Mouse (Mus musculus) MEL (cell line): Measurements from ENCODE around the gene Zdhhc16. TPM values are rescaled to one million over a fixed set of nuclear protein-coding genes. Genes with fewer than 3 reads are reported as not detected.

Source experiments
- DNase-seq: peaks from one replicate; pipeline ENCODE4 v3.0.0; 2011; ENCODE audit warnings: low read depth, low spot score
- H3K27ac ChIP-seq: 2 replicates; pipeline ENCODE4 v1.5.1; 2012; ENCODE audit warnings: low read depth, mild to moderate bottlenecking, control low read depth, low read length, moderate library complexity; ENCODE audit not compliant: control insufficient read depth
- H3K27me3 ChIP-seq, 2 experiments: fragments of 150-350 bp in 1 of 2; sonication (generic) in 1 of 2; 2 replicates each; pipeline ENCODE4 v1.6.1; 2012; ENCODE audit warnings: low read length in 2 of 2, mild to moderate bottlenecking in 2 of 2, improper control_type of control experiment in 1 of 2, moderate library complexity in 1 of 2; ENCODE audit not compliant: insufficient read depth in 2 of 2, control insufficient read depth in 1 of 2
- H3K36me3 ChIP-seq, 2 experiments: 2 replicates each; pipeline ENCODE4 v1.6.1; 2012 to 2014; ENCODE audit warnings: low read length in 2 of 2, improper control_type of control experiment in 1 of 2, inconsistent platforms in 1 of 2, mild to moderate bottlenecking in 1 of 2; ENCODE audit not compliant: insufficient read depth in 2 of 2, control insufficient read depth in 1 of 2
- H3K4me1 ChIP-seq, 2 experiments: fragments of 150-350 bp in 1 of 2; sonication (generic) in 1 of 2; 2 replicates each; pipeline ENCODE4 v1.6.1; 2012; ENCODE audit warnings: low read length in 2 of 2, improper control_type of control experiment in 1 of 2, mild to moderate bottlenecking in 1 of 2; ENCODE audit not compliant: insufficient read depth in 2 of 2, control insufficient read depth in 1 of 2
- H3K4me3 ChIP-seq, 2 experiments: fragments of 150-350 bp in 1 of 2; sonication (generic) in 1 of 2; 2 replicates each; pipeline ENCODE4 v1.5.1; 2012; ENCODE audit warnings: low read depth in 2 of 2, low read length in 2 of 2, mild to moderate bottlenecking in 2 of 2, moderate library complexity in 2 of 2, control low read depth in 1 of 2, improper control_type of control experiment in 1 of 2; ENCODE audit not compliant: control insufficient read depth in 1 of 2, insufficient read depth in 1 of 2
- H3K79me2 ChIP-seq: 2 replicates; pipeline ENCODE4 v1.6.1; 2012; ENCODE audit warnings: mild to moderate bottlenecking, low read length, moderate library complexity; ENCODE audit not compliant: control insufficient read depth, poor library complexity, insufficient read depth
- H3K9ac ChIP-seq: 2 replicates; pipeline ENCODE4 v1.6.1; 2012; ENCODE audit warnings: low read depth, mild to moderate bottlenecking, control low read depth, low read length, moderate library complexity; ENCODE audit not compliant: control insufficient read depth, poor library complexity, severe bottlenecking
- H3K9me3 ChIP-seq: fragments of 150-350 bp; sonication (generic); replicated peaks from 2 replicates; pipeline ENCODE4 v1.6.1; 2012; ENCODE audit warnings: mild to moderate bottlenecking, low read length, improper control_type of control experiment, moderate library complexity; ENCODE audit not compliant: insufficient read depth
- BHLHE40 ChIP-seq: IDR thresholded peaks from 2 replicates; pipeline ENCODE4 v1.6.1; 2012; ENCODE audit warnings: low read depth, mild to moderate bottlenecking, inconsistent platforms, low read length, improper control_type of control experiment, borderline replicate concordance
- CHD1 ChIP-seq: IDR thresholded peaks from 2 replicates; pipeline ENCODE4 v1.6.1; 2012; ENCODE audit warnings: low read depth, mild to moderate bottlenecking, inconsistent platforms, low read length, improper control_type of control experiment
- CTCF ChIP-seq, 3 experiments: IDR thresholded peaks in 2 of 3; conservative IDR thresholded peaks in 1 of 3; 2 replicates each; pipeline ENCODE4 v1.5.1; 2011 to 2012; ENCODE audit warnings: low read length in 3 of 3, low read depth in 2 of 3, mild to moderate bottlenecking in 2 of 3, improper control_type of control experiment in 1 of 3, inconsistent platforms in 1 of 3, mixed read lengths in 1 of 3, moderate library complexity in 1 of 3; ENCODE audit not compliant: control insufficient read depth in 1 of 3, insufficient read depth in 1 of 3, poor library complexity in 1 of 3, severe bottlenecking in 1 of 3
- EP300 ChIP-seq, 2 experiments: IDR thresholded peaks; 2 replicates each; pipeline ENCODE4 v1.6.1; 2011; ENCODE audit warnings: improper control_type of control experiment in 2 of 2, low read length in 2 of 2, low read depth in 1 of 2, mild to moderate bottlenecking in 1 of 2
- ETS1 ChIP-seq: IDR thresholded peaks from 2 replicates; pipeline ENCODE4 v1.6.1; 2012; ENCODE audit warnings: low read depth, mild to moderate bottlenecking, inconsistent platforms, low read length, improper control_type of control experiment, moderate library complexity
- GABPA ChIP-seq: IDR thresholded peaks from 2 replicates; pipeline ENCODE4 v1.6.1; 2012; ENCODE audit warnings: low read depth, mild to moderate bottlenecking, inconsistent platforms, low read length, improper control_type of control experiment, moderate library complexity
- GATA1 ChIP-seq: IDR thresholded peaks from 2 replicates; pipeline ENCODE4 v1.6.1; 2011; ENCODE audit warnings: low read depth, low read length, improper control_type of control experiment
- KAT2A ChIP-seq: conservative IDR thresholded peaks from 2 replicates; pipeline ENCODE4 v1.6.1; 2012; ENCODE audit warnings: low read depth, low read length, improper control_type of control experiment, inconsistent platforms
- MAX ChIP-seq: IDR thresholded peaks from 2 replicates; pipeline ENCODE4 v1.6.1; 2011; ENCODE audit warnings: low read length, improper control_type of control experiment
- POLR2A ChIP-seq, 2 experiments: IDR thresholded peaks; 2 replicates each; pipeline ENCODE4 v1.6.1; 2011 to 2012; ENCODE audit warnings: low read length in 2 of 2, mild to moderate bottlenecking in 2 of 2, control low read depth in 1 of 2, improper control_type of control experiment in 1 of 2, low read depth in 1 of 2, moderate library complexity in 1 of 2; ENCODE audit not compliant: control insufficient read depth in 1 of 2, insufficient read depth in 1 of 2, poor library complexity in 1 of 2
- POLR2AphosphoS2 ChIP-seq: IDR thresholded peaks from 2 replicates; pipeline ENCODE4 v1.6.1; 2011; ENCODE audit warnings: low read length, improper control_type of control experiment
- POLR2AphosphoS5 ChIP-seq: IDR thresholded peaks from 2 replicates; pipeline ENCODE4 v1.6.1; 2012; ENCODE audit warnings: low read depth, borderline replicate concordance, mild to moderate bottlenecking, inconsistent platforms, low read length, moderate library complexity, mixed read lengths
- SMC3 ChIP-seq: IDR thresholded peaks from 2 replicates; pipeline ENCODE4 v1.6.1; 2011; ENCODE audit warnings: low read depth, low read length, improper control_type of control experiment
- TCF12 ChIP-seq: IDR thresholded peaks from 2 replicates; pipeline ENCODE4 v1.6.1; 2014; ENCODE audit warnings: low read depth, mild to moderate bottlenecking, inconsistent platforms, low read length, improper control_type of control experiment, moderate library complexity
- USF2 ChIP-seq, 2 experiments: IDR thresholded peaks; 2 replicates each; pipeline ENCODE4 v1.6.1; 2011 to 2012; ENCODE audit warnings: improper control_type of control experiment in 2 of 2, low read length in 2 of 2, borderline replicate concordance in 1 of 2, inconsistent platforms in 1 of 2, low read depth in 1 of 2, mild to moderate bottlenecking in 1 of 2; ENCODE audit not compliant: insufficient read depth in 1 of 2
- ZMIZ1 ChIP-seq: IDR thresholded peaks from 2 replicates; pipeline ENCODE4 v1.6.1; 2012; ENCODE audit warnings: low read depth, mild to moderate bottlenecking, inconsistent platforms, low read length, improper control_type of control experiment, moderate library complexity
- ZNF384 ChIP-seq: IDR thresholded peaks from 2 replicates; pipeline ENCODE4 v1.6.1; 2012; ENCODE audit warnings: low read depth, mild to moderate bottlenecking, inconsistent platforms, low read length, improper control_type of control experiment
- polyA plus RNA-seq, 2 experiments: library from polyadenylated mRNA; stranded (reverse) in 1 of 2; unstranded in 1 of 2; fragments of >175 nt in 1 of 2; fragments of >200 nt in 1 of 2; gene quantifications; 2 replicates each; pipeline versions ENCODE4 v1.2.1 to v1.2.4; 2012; ENCODE audit warnings: low replicate concordance in 2 of 2, low read depth in 1 of 2; ENCODE audit not compliant: insufficient read length in 2 of 2, insufficient read depth in 1 of 2, missing spikeins in 1 of 2
- total RNA-seq: library from RNA; depleted of rRNA; stranded (reverse); fragments of 300-350 nt; gene quantifications from 2 replicates; pipeline ENCODE4 v1.2.3, GENCODE M21; 2012

Gene Zdhhc16
- total and polyA plus RNA-seq, 3 experiments = 99.2 to 128 TPM; not detected in 1

- H3K9ac ChIP-seq = no peak overlapping the region
- H3K4me3 ChIP-seq = no peak overlapping the region
- DNase-seq = peak; percentile 39
- peaks cover 18% of the 10 kb centered on the region for H3K79me2 ChIP-seq
- no peak overlapping the region for H3K27ac ChIP-seq
- no peak for TF ChIP-seq POLR2A (IDR thresholded peaks at IDR 0.05; ENCODE audit: control insufficient read depth in 1 of 2, insufficient read depth in 1 of 2, low read depth in 1 of 2, low read length in 2 of 2, poor library complexity in 1 of 2)
- peak; percentile 76 for TF ChIP-seq ZNF384
- H3K36me3 ChIP-seq = peaks cover 2 to 40% of the 10 kb centered on the region in 2 experiments; a peak in 3 of 4 replicates
- H3K9me3 ChIP-seq = no peaks in the 10 kb centered on the region
- H3K4me1 ChIP-seq = peaks cover 15 to 43% of the 10 kb centered on the region in 2 experiments
- no peaks in the 10 kb centered on the region for H3K27me3 ChIP-seq
These were observed 24.5 kb upstream of the Zdhhc16 start for GRCm38 (mm10) chr19:41908736-41909135.

GRCm38 (mm10) chr19:41910396-41910795 is 22.9 kb upstream of the Zdhhc16 start:
- Histone ChIP-seq H3K27me3 (no peaks in the 10 kb centered on the region), H3K27ac (no peak overlapping the region), H3K9ac (no peak overlapping the region), H3K4me3 (no peak overlapping the region)
- no peak for DNase-seq
- TF ChIP-seq ZMIZ1 (no peak), KAT2A (no peak), ZNF384 (no peak), EP300 (IDR thresholded peaks at IDR 0.05; ENCODE audit: low read depth in 1 of 2, low read length in 2 of 2) (no peak), SMC3 (no peak), POLR2A (IDR thresholded peaks at IDR 0.05; ENCODE audit: control insufficient read depth in 1 of 2, insufficient read depth in 1 of 2, low read depth in 1 of 2, low read length in 2 of 2, poor library complexity in 1 of 2) (no peak), GABPA (no peak), CTCF (IDR thresholded peaks at IDR 0.05 in 2 of 3, conservative IDR thresholded peaks at IDR 0.05 in 1 of 3; ENCODE audit: control insufficient read depth in 1 of 3, insufficient read depth in 1 of 3, low read depth in 2 of 3, low read length in 3 of 3, poor library complexity in 1 of 3, severe bottlenecking in 1 of 3) (no peak), USF2 (IDR thresholded peaks at IDR 0.05; ENCODE audit: borderline replicate concordance in 1 of 2, insufficient read depth in 1 of 2, low read depth in 1 of 2, low read length in 2 of 2) (no peak), POLR2AphosphoS2 (no peak), ETS1 (no peak), TCF12 (no peak), BHLHE40 (no peak), GATA1 (no peak), CHD1 (no peak), POLR2AphosphoS5 (no peak), MAX (no peak)
- TF ChIP-seq, all 39 proteins: peak for 0
- no peaks in the 10 kb centered on the region for H3K9me3 ChIP-seq
- peaks cover 11 to 51% of the 10 kb centered on the region in 2 experiments; a peak in 3 of 4 replicates for H3K36me3 ChIP-seq
- H3K79me2 ChIP-seq = peaks cover 33% of the 10 kb centered on the region
- peaks cover 20 to 45% of the 10 kb centered on the region in 2 experiments for H3K4me1 ChIP-seq
